Mouse (Mus musculus) heart, postnatal 25 days (tissue): ENCODE results near the gene Ccdc125. TPM values are rescaled to one million over a fixed set of nuclear protein-coding genes. Genes with fewer than 3 reads are reported as not detected.

ENCODE experiments used
- DNase-seq: peaks from one replicate; pipeline ENCODE4 v3.0.0; 2022; ENCODE audit warnings: low spot score
- intact Hi-C: fragments of 180-260 bp; cut with DNase I; formaldehyde crosslinking; loops from one replicate; pipeline ENCODE4 v1.15.1; 2025
- total RNA-seq, 2 experiments: library from RNA; stranded (reverse); gene quantifications; 2 replicates each; pipeline ENCODE4 v1.2.3; 2021

Ccdc125 gene
- under 1 TPM; 0.64 to 0.70 TPM for total RNA-seq

GRCm38 (mm10) chr13:100669291-100670022, at the start of gene Ccdc125:
TSS of gene Ccdc125 (plus strand) at chr13:100669717.
- intact Hi-C loops: no loop called here
- DNase-seq: no peak

GRCm38 (mm10) chr13:100622241-100622640, 47.3 kb upstream of the Ccdc125 start:
- no peak for DNase-seq
- intact Hi-C loops: no loop called here

GRCm38 (mm10) chr13:100634106-100634691, 35.3 kb upstream of the Ccdc125 start:
- intact Hi-C loops: no loop called here
- no peak for DNase-seq

GRCm38 (mm10) chr13:100642471-100643209, 26.9 kb upstream of the Ccdc125 start:
- DNase-seq: no peak
- intact Hi-C loops: no loop called here

GRCm38 (mm10) chr13:100648223-100648622, 21.3 kb upstream of the Ccdc125 start:
- intact Hi-C loops: no loop called here
- DNase-seq: no peak

- peak; percentile 87 for DNase-seq
- intact Hi-C loops: loop anchor here (10.0 kb wide), 2 partner anchors 536 to 2004 kb away; no protein-coding TSS in a partner anchor
Measured at GRCm38 (mm10) chr13:100650550-100651438, 18.7 kb upstream of the Ccdc125 start, which contains the start of the genes Ak6 and Rad17. TSS of gene Ak6 (plus strand) at chr13:100650979. TSS of gene Rad17 (minus strand) at chr13:100651051.

GRCm38 (mm10) chr13:100651439-100652186, 17.9 kb upstream of the Ccdc125 start, which contains the start of gene Taf9:
TSS of gene Taf9 (plus strand) at chr13:100651579.
- no peak for DNase-seq
- intact Hi-C loops: loop anchor here (10.0 kb wide), 2 partner anchors 537 to 2003 kb away; no protein-coding TSS in a partner anchor

GRCm38 (mm10) chr13:100658091-100658490, 11.4 kb upstream of the Ccdc125 start:
- intact Hi-C loops: loop anchor here (10.0 kb wide), 2 partner anchors 543 to 1997 kb away; no protein-coding TSS in a partner anchor

GRCm38 (mm10) chr13:100659864-100660456, 9.6 kb upstream of the Ccdc125 start:
- no peak for DNase-seq
- intact Hi-C loops: loop anchor here (2.0 to 10.0 kb wide), 3 partner anchors 167 to 1995 kb away; partner anchors contain the start of gene Gtf2h2

More at GRCm38 (mm10) chr13:100658091-100658490, 11.4 kb upstream of the Ccdc125 start:
- DNase-seq: no peak

- no peak for DNase-seq
- intact Hi-C loops: no loop called here
Measured at GRCm38 (mm10) chr13:100670181-100670741, 744 bp downstream of the Ccdc125 start.

- intact Hi-C loops: no loop called here
- DNase-seq: no peak
Measured at GRCm38 (mm10) chr13:100675936-100676635, 6.6 kb downstream of the Ccdc125 start.

GRCm38 (mm10) chr13:100681615-100682014, 12.1 kb downstream of the Ccdc125 start:
- no peak for DNase-seq
- intact Hi-C loops: no loop called here

- DNase-seq: no peak
- intact Hi-C loops: no loop called here
Measured at GRCm38 (mm10) chr13:100682837-100683236, 13.3 kb downstream of the Ccdc125 start.

GRCm38 (mm10) chr13:100684355-100684754, 14.8 kb downstream of the Ccdc125 start:
- intact Hi-C loops: no loop called here
- DNase-seq: no peak

GRCm38 (mm10) chr13:100687513-100687912, 18.0 kb downstream of the Ccdc125 start:
- intact Hi-C loops: no loop called here

GRCm38 (mm10) chr13:100697541-100697940, 28.0 kb downstream of the Ccdc125 start:
- intact Hi-C loops: no loop called here
- no peak for DNase-seq

More at GRCm38 (mm10) chr13:100687513-100687912, 18.0 kb downstream of the Ccdc125 start:
- no peak for DNase-seq

GRCm38 (mm10) chr13:100698866-100699265, 29.3 kb downstream of the Ccdc125 start:
- no peak for DNase-seq
- intact Hi-C loops: no loop called here
